Mouse (Mus musculus): ENCODE measurements around the gene Trio.
A peak's percentile ranks its signal among the peaks of the same experiment; 100 is the strongest.

Gene Trio

GRCm38 (mm10) chr15:27715331-27715730 lies 310.3 kb downstream of the Trio start:
- no peak for DNase-seq (ENCODE audit: low spot score)

DNA sequence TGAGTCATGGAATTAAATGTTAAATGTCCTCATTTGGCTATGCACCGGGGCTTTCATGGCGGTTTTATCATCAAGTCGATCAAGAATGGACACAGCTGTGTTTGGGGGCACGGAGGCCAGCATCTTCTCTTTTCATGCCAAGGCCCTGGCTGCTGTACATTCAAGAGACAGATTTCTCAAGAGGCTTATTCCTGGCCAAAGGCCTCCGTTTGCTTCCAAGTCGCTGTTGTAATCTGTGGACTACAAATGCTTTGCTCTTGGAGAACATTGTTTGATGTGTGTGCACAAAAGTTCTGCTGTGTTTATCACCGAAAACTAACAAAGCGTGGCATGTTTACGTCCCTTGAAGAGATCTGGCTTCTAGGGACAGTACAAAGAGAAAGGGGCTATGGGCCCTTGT lies 314.9 kb downstream of the Trio start:
- DNase-seq (ENCODE audit: low spot score): no peak

GRCm38 (mm10) chr15:27708968-27709612 lies 316.6 kb downstream of the Trio start:
- no peak for DNase-seq (ENCODE audit: low spot score)

- DNase-seq (ENCODE audit: low spot score): no peak
Measured at GRCm38 (mm10) chr15:27708499-27708898, 317.1 kb downstream of the Trio start.

DNA sequence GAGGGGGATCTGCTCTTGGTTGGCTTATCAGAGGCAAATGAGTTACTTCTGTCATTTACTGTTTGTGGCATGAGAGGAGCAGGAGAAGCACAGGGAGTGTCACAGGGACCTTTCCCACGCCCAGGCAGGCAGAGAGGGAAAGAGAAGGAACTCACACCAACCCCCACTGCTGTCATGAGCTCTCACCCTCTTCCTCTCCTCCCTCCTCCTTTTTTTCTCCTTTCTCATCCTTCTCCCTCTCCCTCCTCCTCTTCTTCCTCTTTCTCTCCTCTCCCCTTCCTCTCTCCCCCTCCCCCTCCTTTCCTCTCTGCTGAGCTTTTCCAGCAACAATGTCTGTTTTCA lies 322.7 kb downstream of the Trio start:
- DNase-seq (ENCODE audit: low spot score): no peak

- no peak for DNase-seq (ENCODE audit: low spot score)
Measured at GRCm38 (mm10) chr15:27702031-27702971, 323.3 kb downstream of the Trio start.

- no peak for DNase-seq (ENCODE audit: low spot score)
Measured at GRCm38 (mm10) chr15:27697632-27698031, 328.0 kb downstream of the Trio start.

GRCm38 (mm10) chr15:27693235-27693634 lies 332.4 kb downstream of the Trio start:
- DNase-seq (ENCODE audit: low spot score): no peak

- no peak for DNase-seq (ENCODE audit: low spot score)
Measured at GRCm38 (mm10) chr15:27692161-27692560, 333.5 kb downstream of the Trio start.

DNA sequence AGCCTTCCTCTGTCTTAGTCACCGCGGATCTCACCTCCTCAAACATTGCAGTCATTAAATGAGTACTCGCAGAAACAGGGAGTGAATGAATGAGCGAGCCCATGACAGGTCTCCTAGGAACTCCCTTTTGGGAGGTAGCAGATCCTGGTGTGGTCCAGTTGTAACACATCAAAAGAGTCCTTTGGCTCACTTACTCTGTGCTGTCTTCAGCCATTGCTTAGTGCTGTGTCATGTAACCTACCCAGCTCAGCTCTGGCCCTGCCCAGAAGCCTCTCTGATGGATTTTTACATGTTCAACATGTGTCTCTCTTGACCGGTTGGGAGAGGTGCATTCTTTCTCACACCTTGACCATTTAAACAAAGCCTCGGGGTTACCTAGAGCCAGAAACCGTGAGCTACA lies 334.4 kb downstream of the Trio start:
- no peak for DNase-seq (ENCODE audit: low spot score)

GRCm38 (mm10) chr15:27688041-27688651 lies 337.5 kb downstream of the Trio start:
- no peak for DNase-seq (ENCODE audit: low spot score)

GRCm38 (mm10) chr15:27684813-27685212 lies 340.8 kb downstream of the Trio start:
- no peak for DNase-seq (ENCODE audit: low spot score)

DNA sequence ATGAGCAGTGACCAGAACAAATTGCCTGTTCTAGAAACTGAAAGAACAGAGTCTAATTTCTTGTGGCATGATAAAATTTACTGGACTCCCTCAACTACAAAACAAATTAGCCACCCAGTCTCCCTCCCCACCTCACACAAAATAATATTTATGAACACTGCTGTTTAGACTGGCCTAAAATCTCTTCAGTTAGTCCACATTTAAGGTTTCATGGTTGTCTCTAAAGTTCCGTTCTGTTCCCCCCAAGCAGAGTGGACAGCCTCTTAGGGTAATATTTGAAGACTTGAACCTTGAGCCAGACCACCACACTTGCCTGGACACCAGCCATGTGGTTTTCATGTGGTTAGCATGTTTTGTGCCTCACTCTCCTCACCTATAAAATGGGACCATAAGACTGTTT lies 342.4 kb downstream of the Trio start:
- no peak for DNase-seq (ENCODE audit: low spot score)

DNA sequence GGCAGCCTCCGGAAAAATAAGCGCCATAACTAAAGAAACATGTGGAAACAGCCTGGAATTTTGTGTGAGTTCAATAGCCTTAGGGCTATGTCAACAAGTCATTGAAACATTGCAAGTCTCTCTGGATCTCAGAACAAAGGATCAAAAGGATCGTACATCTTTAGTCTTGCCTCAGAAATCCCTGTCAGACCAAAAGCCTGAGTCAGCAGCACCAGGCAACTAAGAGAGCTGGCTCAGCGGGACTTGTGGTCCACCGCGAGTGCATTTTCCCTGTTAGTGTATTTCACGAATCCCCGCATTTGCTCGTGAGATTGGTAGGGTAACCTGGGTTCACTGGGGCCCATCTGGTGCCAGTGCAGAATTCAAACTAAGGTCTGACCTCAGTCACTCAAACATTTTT lies 343.0 kb downstream of the Trio start:
- no peak for DNase-seq (ENCODE audit: low spot score)

DNA sequence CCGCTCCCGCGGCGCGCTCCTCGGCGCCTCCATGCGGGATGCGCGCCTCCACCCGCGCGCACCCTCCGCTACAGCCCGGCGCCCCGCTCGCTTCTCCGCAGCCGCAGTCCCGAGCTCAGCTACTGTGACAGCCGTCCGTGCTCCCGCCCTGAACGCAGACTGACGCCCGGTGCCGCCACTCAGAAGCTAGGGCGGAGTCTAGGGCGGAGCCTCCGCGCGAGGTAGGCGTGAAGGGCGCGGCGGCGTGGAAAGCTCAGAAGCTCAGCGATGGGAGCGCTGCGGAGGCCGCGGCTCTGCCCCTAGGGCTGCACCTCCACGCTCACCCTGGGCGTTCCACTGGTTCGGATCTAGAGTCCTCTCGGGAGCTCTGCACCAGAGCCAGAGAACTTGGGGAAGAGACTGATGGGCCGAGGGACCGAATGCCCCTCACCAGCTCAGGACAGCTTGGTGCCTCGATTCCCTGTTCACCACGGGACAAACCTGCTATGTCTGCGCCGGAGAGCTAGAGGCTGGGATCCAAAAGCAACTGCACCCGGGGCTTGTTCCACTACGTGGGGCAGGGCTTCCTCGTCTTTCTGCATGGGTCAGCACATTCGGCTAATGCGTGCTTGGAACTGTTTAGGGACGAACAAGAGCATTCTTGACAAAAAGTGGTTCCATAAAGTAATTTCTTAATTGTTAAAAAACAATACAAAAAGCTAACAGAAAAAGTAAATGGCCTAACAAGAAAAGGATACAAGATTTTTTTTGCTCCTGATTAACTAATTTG lies 344.0 kb downstream of the Trio start, which contains the start of gene Otulinl:
Gene Otulinl (minus strand): TSS at position 161 of the 769 bp plus-strand sequence.
- DNase-seq (ENCODE audit: low spot score): peak; percentile 88

DNA sequence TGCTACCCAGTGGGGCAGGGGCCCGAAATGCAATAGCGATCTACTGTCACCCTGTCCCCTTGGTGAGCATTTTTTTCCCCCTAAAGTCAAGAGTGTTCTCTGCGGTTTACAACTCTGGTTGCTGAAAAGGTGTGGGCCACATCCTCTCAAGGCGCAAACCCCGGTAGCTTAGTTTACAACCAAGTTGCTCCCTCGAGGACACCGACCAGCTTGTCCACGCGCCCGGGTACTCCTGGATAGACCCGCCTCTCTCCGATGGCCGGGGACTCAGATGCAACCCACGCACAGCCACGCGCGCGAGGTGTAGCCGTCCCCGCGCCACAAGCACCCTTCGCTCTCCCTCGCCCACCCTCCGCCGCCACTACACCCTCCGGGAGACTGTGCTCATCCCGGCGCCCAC lies 344.7 kb downstream of the Trio start:
- no peak for DNase-seq (ENCODE audit: low spot score)
